Mouse (Mus musculus) kidney, postnatal 4 days (tissue): ENCODE measurements around the gene Sult2b1.

ENCODE experiments used
- DNase-seq, 2 experiments: peaks; one replicate each; pipeline ENCODE4 v3.0.0; 2021; ENCODE audit warnings: mixed read lengths in 2 of 2

The Sult2b1 gene

DNA sequence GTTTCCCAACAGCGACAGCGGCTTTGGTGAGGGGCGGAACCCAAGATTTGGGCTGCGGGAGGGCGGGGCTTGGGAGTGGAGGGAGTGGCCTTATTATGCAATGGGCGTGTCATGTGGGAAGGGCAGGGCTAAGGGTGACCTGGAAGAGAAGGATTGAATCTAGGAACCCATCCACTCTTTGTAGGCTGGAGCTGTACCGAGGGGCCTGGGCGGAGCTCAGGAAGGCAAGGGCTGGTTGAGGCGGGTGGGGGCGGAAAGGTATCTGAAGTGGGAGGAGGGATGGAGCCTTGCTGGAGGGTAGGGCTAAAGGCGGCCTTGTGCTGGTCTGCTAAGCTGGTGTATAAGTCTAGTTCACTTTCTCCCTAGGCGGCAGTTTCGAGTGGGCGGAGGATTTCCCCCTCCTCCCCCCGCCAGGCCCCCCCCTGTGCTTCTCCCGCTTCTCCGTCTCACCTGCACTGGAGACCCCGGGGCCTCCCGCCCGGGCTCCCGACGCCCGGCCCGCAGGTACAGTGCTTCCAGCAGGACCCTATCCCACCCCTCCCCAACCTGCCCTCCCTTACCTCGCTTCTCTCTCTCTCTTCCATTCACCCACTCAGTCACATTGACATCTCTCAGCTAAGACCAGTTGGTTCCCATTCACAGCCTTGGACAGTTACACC, 16.2 kb upstream of the Sult2b1 start:
- peak; percentile 73 to 79 for DNase-seq

DNA sequence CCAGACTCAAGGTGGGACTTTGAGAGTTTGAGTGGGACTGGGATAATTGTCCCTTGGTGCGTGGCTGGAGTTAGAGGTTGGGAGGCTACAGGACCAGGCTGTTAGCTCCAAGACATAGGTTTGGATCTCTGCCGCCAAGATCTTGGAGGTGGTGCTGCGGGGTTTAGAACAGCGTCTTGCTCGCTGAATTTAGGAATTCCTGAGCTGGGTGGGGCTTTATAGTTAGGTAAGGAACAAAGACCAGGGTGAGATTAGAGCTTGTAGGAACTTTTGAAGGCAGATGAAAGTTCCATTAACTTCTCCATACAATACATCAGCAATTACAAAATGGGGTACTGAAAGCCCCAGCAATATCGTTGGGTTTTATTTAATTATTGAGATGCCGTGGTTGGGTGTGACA, 15.5 kb upstream of the Sult2b1 start:
- no peak for DNase-seq

- no peak for DNase-seq
Observed at GRCm38 (mm10) chr7:45798931-45799330, 14.5 kb upstream of the Sult2b1 start.

GRCm38 (mm10) chr7:45798511-45798836, 14.0 kb upstream of the Sult2b1 start:
- peak; percentile 66 to 77 for DNase-seq

DNA sequence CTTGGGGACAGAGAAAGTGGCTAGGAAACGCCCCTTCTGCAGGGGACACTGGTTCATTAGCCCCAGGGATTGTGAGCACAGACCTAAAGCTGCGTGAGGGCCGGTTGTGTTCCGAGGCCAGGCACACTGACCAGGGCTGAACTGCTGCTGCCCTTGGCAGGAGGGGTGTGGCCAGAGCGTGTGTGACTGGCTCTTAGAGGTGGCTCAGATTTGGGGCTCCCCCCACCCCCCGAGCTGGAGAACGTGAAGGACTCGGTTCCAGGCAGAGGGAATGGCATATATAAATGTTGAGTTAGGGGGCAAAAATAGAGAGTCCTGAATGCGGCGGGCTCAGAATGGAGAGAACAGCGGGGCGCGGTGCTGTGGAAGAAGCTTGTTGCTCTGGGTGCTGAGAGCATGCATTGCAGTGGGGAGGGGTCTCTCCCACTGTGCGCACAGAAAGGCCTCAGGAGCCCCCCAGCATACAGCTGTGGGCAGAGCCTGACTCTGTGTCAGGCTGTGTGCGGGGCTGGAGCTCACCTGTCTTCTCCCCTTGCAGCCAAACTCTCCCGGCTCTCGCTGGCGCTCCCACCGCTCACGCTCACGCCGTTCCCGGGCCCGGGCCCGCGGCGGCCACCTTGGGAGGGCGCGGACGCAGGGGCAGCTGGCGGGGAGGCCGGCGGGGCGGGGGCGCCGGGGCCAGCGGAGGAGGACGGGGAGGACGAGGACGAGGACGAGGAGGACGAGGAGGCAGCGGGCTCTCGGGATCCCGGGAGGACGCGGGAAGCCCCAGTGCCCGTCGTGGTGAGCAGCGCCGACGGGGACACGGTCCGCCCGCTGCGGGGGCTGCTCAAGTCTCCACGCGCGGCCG, 13.4 kb upstream of the Sult2b1 start:
- DNase-seq = peak; percentile 15 to 31

GRCm38 (mm10) chr7:45796950-45797349, 12.5 kb upstream of the Sult2b1 start:
- DNase-seq = no peak

DNA sequence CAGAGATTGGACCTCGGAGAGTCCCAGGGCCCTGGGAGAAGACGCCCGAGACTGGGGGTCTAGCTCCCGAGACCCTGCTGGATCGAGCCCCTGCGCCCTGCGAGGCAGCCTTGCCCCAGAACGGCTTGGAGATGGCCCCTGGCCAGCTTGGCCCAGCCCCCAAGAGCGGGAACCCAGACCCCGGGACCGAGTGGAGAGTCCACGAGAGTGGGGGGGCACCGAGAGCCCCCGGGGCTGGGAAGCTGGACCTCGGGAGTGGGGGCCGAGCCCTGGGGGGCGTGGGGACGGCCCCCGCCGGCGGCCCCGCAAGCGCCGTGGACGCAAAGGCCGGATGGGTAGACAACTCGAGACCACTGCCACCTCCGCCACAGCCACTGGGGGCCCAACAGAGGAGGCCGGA, 10.5 kb upstream of the Sult2b1 start:
- no peak for DNase-seq

DNA sequence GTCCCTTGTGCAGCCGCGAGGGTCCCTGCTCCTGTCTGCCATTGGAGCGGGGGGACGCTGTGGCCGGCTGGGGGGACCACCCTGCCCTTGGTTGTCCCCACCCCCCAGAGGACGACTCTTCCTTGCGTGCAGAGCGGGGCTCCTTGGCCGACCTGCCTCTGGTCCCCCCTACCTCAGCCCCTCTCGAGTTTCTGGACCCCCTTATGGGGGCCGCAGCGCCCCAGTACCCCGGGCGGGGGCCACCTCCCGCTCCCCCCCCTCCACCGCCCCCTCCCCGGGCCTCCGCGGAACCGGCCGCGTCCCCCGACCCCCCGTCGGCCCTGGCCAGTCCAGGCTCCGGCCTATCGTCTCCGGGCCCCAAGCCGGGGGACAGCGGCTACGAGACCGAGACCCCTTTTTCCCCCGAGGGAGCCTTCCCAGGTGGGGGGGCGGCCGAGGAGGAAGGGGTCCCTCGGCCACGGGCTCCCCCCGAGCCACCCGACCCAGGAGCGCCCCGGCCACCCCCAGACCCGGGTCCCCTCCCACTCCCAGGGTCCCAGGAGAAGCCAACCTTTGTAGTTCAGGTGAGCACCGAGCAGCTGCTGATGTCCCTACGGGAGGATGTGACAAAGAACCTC, 9.6 kb upstream of the Sult2b1 start:
- no peak for DNase-seq

DNA sequence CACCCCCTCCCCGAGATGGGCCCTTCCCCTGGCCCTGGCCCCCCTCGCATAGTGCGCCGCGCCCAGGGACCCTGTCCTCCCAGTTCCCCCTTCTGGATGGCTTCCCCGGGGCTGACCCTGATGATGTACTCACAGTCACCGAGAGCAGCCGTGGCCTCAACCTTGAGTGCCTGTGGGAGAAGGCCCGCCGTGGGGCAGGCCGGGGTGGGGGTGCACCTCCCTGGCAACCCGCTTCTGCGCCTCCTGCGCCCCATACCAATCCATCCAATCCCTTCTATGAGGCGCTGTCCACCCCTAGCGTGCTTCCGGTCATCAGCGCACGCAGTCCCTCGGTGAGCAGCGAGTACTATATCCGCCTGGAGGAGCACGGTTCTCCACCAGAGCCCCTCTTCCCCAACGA, 8.8 kb upstream of the Sult2b1 start:
- DNase-seq = no peak

GRCm38 (mm10) chr7:45791756-45792490, 7.5 kb upstream of the Sult2b1 start:
- peak in 1 of 2 experiments; percentile 5 for DNase-seq

GRCm38 (mm10) chr7:45790721-45791120, 6.3 kb upstream of the Sult2b1 start:
- peak; percentile 61 to 64 for DNase-seq

GRCm38 (mm10) chr7:45787642-45788041, 3.2 kb upstream of the Sult2b1 start:
- no peak for DNase-seq

DNA sequence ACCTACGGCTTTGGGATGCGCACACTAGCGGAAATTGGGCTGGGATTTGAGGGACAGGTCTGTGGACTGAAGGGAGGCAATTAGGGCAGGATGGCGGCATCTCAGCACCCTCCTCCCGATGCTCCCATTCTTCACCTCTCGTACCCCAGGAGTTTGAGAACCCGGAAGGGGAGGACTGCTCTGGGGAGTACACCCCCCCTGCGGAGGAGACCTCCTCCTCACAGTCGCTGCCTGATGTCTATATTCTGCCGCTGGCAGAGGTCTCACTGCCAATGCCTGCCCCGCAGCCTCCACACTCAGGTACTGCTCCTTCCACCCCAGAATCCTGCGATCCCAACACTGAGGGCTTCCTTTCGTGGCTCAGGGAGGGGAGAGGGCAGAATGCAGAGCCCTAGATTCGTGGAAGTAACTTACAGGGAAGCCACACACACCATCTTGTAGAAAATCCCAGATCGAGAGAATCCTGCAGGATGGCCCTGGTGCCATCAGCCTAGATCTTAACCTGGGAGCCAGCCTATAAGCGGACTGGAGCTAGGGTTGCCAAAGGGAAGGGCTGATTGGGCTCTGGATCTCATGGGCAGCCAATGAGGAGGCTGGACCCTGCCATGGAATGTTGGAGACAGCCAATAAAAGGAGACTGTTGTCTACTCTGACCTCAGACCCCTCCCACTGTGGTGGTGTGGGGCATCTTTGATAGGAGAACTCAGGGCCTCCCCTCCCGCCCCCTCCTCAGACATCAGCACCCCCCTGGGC, 2.4 kb upstream of the Sult2b1 start:
- peak; percentile 39 to 67 for DNase-seq

- DNase-seq = peak; percentile 59 to 71
Observed at GRCm38 (mm10) chr7:45786136-45786578, 1.7 kb upstream of the Sult2b1 start.

DNA sequence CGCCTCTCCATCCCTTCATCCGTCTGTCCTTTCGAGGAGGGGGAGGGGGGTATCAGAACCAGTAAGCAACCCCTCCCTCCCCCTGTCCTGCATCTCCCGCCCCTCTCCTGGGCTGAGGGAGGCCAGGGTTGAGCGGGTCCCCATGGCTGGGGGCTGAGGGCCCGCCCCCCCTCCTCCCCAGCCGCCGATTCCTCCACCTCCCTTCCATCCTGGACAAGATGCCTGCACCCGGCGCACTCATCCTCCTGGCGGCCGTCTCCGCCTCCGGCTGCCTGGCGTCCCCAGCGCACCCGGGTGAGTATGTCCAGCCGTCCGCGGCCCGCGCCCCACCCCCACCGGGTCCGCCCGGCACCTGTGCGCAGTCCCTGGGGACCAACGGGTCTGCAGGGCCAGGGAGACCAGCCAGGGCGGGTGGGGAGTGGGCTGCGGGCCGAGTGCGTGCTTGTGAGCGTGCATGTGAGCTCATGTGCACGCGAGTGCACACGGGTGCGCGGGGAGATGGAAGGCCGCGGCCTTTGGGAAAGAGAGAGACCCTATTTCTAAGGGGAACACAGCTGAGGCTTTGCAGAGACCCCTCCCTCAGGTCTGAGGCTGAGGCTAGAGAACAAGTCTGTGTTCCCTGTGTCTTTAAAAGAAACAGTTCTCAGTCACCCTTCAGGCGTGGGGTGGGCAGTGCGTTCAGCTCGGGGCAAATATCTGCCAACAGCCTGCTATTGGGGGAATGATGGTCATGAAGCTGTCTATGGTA, 1.1 kb upstream of the Sult2b1 start:
- peak; percentile 52 to 72 for DNase-seq

- peak; percentile 76 to 81 for DNase-seq
Observed at GRCm38 (mm10) chr7:45783511-45784091, 868 bp downstream of the Sult2b1 start, which contains the start of gene Lmtk3. TSS of gene Lmtk3 (plus strand) at chr7:45783738.

- no peak for DNase-seq
Observed at GRCm38 (mm10) chr7:45782271-45782670, 2.2 kb downstream of the Sult2b1 start.

DNA sequence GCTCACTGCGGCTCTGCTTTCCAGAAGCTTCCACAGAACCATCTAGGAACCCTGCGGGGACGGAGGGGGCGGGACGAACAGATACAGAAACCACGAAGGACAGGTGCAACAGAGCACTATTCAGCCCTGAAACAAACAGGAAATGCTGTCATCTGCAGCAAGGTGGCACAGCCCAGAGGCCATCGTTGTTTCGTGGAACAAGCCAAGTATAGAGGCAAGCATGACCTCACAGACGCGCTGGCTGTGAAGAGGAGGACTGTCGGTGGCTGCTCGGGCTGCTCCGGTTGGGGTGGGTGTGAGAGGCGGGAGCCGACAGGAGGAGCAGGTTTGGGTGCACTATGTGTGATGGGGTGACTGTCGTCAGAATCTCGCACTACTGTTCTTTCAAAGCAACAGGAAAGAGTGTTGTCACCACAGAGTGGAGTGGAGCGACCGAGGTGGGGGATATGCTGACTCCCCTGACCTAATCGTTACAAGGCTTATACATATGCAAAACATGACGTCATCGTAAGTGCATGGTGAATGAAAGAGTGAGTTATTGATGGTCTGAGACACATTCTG, 5.3 kb downstream of the Sult2b1 start:
- no peak for DNase-seq

GRCm38 (mm10) chr7:45775237-45775636, 9.2 kb downstream of the Sult2b1 start:
- no peak for DNase-seq

GRCm38 (mm10) chr7:45771101-45771500, 13.4 kb downstream of the Sult2b1 start:
- DNase-seq = no peak
